ENCODE assay signal across 22 mouse cellular contexts in the genomic region with DNA sequence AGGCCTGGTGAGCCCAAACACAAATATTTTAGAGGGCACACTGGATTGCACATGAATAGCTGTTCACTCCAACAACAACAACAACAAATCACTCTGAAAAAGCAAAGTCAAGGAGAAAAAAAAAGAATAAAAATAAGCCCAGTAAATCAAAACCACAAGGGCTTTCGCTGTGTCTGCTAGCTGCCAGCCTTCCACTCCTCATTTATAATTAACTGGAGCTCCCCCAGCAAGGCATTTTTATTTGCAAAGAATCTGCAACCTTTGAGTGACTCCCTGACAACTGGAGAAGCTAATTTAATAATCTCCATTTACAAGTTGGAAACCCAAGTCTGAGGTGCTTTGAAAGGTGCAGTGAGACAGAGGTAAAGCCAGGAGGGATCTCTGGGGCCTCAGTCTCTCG.
DNase-seq lines count a peak whose midpoint lies in the region; ATAC-seq and TF ChIP-seq lines count a peak whose summit lies in the region.
"Had no signal": no experiment of that assay in that cellular context is flagged by ENCODE, and none has a peak within 500 bp of the region (broad histone marks: within the 10 kb centered on the region; RNA-seq: fewer than 3 reads in every experiment).

No protein-coding gene starts in this region.

- no peak for TF ChIP-seq CTCF in layer of hippocampus, adult 2 months (conservative IDR thresholded peaks at IDR 0.05)
- TF ChIP-seq CTCF in brain, embryonic 14.5 days (IDR thresholded peaks at IDR 0.05; ENCODE audit: borderline replicate concordance, extremely low read depth, insufficient read depth, insufficient read length), result no peak

- peaks cover 2% of the 10 kb centered on the region for H3K4me1 ChIP-seq in midbrain, embryonic 12.5 days
- peaks cover 62% of the 10 kb centered on the region for H3K4me1 ChIP-seq in neural tube, embryonic 15.5 days

- H3K36me3 ChIP-seq in midbrain, embryonic 12.5 days, result no peaks in the 10 kb centered on the region
- H3K36me3 ChIP-seq in neural tube, embryonic 15.5 days, result peaks cover 3% of the 10 kb centered on the region; the same call in 1 of the 2 replicates
- H3K36me3 ChIP-seq: embryonic facial prominence, embryonic 10.5 days; kidney, embryonic 15.5 days had no signal

- H3K27ac ChIP-seq in layer of hippocampus, adult 2 months, result peak overlapping the region; percentile 36; the same call in 1 of the 2 replicates
- H3K27ac ChIP-seq in midbrain, embryonic 12.5 days (replicated peaks), result 0 out of 2 replicates have a peak overlapping the region, but pooled peaks have one; percentile 3
- H3K27ac ChIP-seq in neural tube, embryonic 15.5 days (replicated peaks), result peak overlapping the region; percentile 67
- H3K27ac ChIP-seq: embryonic facial prominence, embryonic 10.5 days; kidney, embryonic 15.5 days had no signal

- H3K9me3 ChIP-seq in midbrain, embryonic 12.5 days, result no peaks in the 10 kb centered on the region
- no peaks in the 10 kb centered on the region for H3K9me3 ChIP-seq in neural tube, embryonic 15.5 days (replicated peaks)
- H3K9me3 ChIP-seq: embryonic facial prominence, embryonic 10.5 days; kidney, embryonic 15.5 days had no signal

- 74% methylated on average over 2 of the region's 2 CpGs for WGBS in midbrain, embryonic 12.5 days
- WGBS in neural tube, embryonic 15.5 days, result 37% methylated on average over 2 of the region's 2 CpGs

- no peak for ATAC-seq in midbrain, embryonic 12.5 days (ENCODE audit: low FRiP score, low read depth)
- ATAC-seq in neural tube, embryonic 15.5 days (ENCODE audit: low FRiP score), result no peak
- no peak for ATAC-seq in inflammation-experienced regulatory T-cells, adult 6 months
- ATAC-seq: activated CD4-positive, CD25-positive, alpha-beta regulatory T cell, adult 4 months; intestine, postnatal 0 days; liver, postnatal 0 days had no signal

- no peaks in the 10 kb centered on the region for H3K27me3 ChIP-seq in midbrain, embryonic 12.5 days
- no peaks in the 10 kb centered on the region for H3K27me3 ChIP-seq in neural tube, embryonic 15.5 days (replicated peaks)
- H3K27me3 ChIP-seq: kidney, embryonic 15.5 days had no signal

- TF ChIP-seq POLR2A in brain, embryonic 14.5 days (IDR thresholded peaks at IDR 0.05; ENCODE audit: borderline replicate concordance, extremely low read depth, insufficient read depth, insufficient read length, poor library complexity, severe bottlenecking), result no peak

- no peak overlapping the region for H3K4me2 ChIP-seq in midbrain, embryonic 12.5 days (replicated peaks)
- no peak overlapping the region for H3K4me2 ChIP-seq in neural tube, embryonic 15.5 days
- H3K4me2 ChIP-seq: heart, embryonic 11.5 days; kidney, embryonic 15.5 days; liver, embryonic 11.5 days had no signal

- no peak overlapping the region for H3K9ac ChIP-seq in midbrain, embryonic 12.5 days (replicated peaks)
- H3K9ac ChIP-seq in neural tube, embryonic 15.5 days (replicated peaks), result no peak overlapping the region
- H3K9ac ChIP-seq: forebrain, postnatal 0 days; kidney, embryonic 15.5 days; liver, postnatal 0 days had no signal

- no peak overlapping the region for H3K4me3 ChIP-seq in layer of hippocampus, adult 2 months
- H3K4me3 ChIP-seq in midbrain, embryonic 12.5 days, result no peak overlapping the region
- no peak overlapping the region for H3K4me3 ChIP-seq in neural tube, embryonic 15.5 days (replicated peaks)
- H3K4me3 ChIP-seq: embryonic facial prominence, embryonic 10.5 days; kidney, embryonic 15.5 days had no signal

- no peak for DNase-seq in layer of hippocampus, adult 2 months (ENCODE audit: low spot score in 2 of 2)
- no peak for DNase-seq in layer of hippocampus, adult 18-20 months (ENCODE audit: low spot score in 2 of 2)
- peak; percentile 47 for DNase-seq in brain, embryonic 14.5 days (ENCODE audit: low read depth)
- no peak for DNase-seq in ovary, adult 18-20 months (ENCODE audit: low spot score)
- DNase-seq: adrenal gland, postnatal 25 days; cerebellum, adult 11 months; cerebellum, adult 9-11 months; forebrain, postnatal 0 days; gastrocnemius, postnatal 14 days; heart, adult 11 months; liver, postnatal 0 days; lung, postnatal 10 days; thymus, postnatal 14 days had no signal

Comparison
In these comparisons a context has a peak if more than half of its experiments do, and no peak if none do; other contexts are left out.
1. H3K27ac ChIP-seq: peak in every context shown above with its lines; median percentile 67 in neural tube, embryonic 15.5 days; 36 in layer of hippocampus, adult 2 months; 3 in midbrain, embryonic 12.5 days.